Mouse (Mus musculus) limb, embryonic 13.5 days (tissue): ENCODE measurements around the gene 0610030E20Rik. TPM values are rescaled to one million over a fixed set of nuclear protein-coding genes. Genes with fewer than 3 reads are reported as not detected.
A peak's percentile ranks its signal among the peaks of the same experiment; 100 is the strongest.

ENCODE experiments used
- ATAC-seq: fragments of 200-750 bp; cut with Nextera tagmentation; 2 replicates; pipeline ENCODE4 v1.8.0; 2017; ENCODE audit warnings: low read depth, moderate number of reproducible peaks, moderate TSS enrichment; ENCODE audit not compliant: low FRiP score
- H3K27ac ChIP-seq: fragments of 300-500 bp; sonication (generic); 2 replicates; pipeline ENCODE4 v1.5.1; 2015; ENCODE audit warnings: inconsistent platforms, mild to moderate bottlenecking, moderate library complexity
- H3K27me3 ChIP-seq: fragments of 300-500 bp; sonication (generic); 2 replicates; pipeline ENCODE4 v1.6.1; 2015; ENCODE audit warnings: mild to moderate bottlenecking, inconsistent platforms
- H3K36me3 ChIP-seq: fragments of 300-500 bp; sonication (generic); 2 replicates; pipeline ENCODE4 v1.6.1; 2015; ENCODE audit warnings: inconsistent platforms, mild to moderate bottlenecking, moderate library complexity
- H3K4me1 ChIP-seq: fragments of 300-500 bp; sonication (generic); 2 replicates; pipeline ENCODE4 v1.6.1; 2015; ENCODE audit warnings: inconsistent platforms
- H3K4me2 ChIP-seq: fragments of 300-500 bp; sonication (generic); replicated peaks from 2 replicates; pipeline ENCODE4 v1.6.1; 2015; ENCODE audit warnings: inconsistent platforms, mild to moderate bottlenecking, moderate library complexity
- H3K4me3 ChIP-seq: fragments of 300-500 bp; sonication (generic); 2 replicates; pipeline ENCODE4 v1.5.1; 2015; ENCODE audit warnings: moderate library complexity, mild to moderate bottlenecking, inconsistent platforms
- H3K9ac ChIP-seq: fragments of 300-500 bp; sonication (generic); 2 replicates; pipeline ENCODE4 v1.6.1; 2015; ENCODE audit warnings: mild to moderate bottlenecking, inconsistent platforms
- H3K9me3 ChIP-seq: fragments of 300-500 bp; sonication (generic); 2 replicates; pipeline ENCODE4 v1.6.1; 2016; ENCODE audit warnings: inconsistent platforms
- WGBS: fragments of 180-500 bp; shearing (Covaris S2); methylation state at CpG from one replicate; pipeline ENCODE4 v1.1.7; 2015; 5-methylcytosine and 5-hydroxymethylcytosine counted together
- polyA plus RNA-seq: library from polyadenylated mRNA; unstranded; fragments of >200 nt; fragmentation: Nextera tagmentation; extraction: Ambion mirVana; gene quantifications from 2 replicates; pipeline ENCODE4 v1.2.1, GENCODE M21; 2015

Gene 0610030E20Rik
- polyA plus RNA-seq = 28.6 and 30.2 TPM in 2 replicates

DNA sequence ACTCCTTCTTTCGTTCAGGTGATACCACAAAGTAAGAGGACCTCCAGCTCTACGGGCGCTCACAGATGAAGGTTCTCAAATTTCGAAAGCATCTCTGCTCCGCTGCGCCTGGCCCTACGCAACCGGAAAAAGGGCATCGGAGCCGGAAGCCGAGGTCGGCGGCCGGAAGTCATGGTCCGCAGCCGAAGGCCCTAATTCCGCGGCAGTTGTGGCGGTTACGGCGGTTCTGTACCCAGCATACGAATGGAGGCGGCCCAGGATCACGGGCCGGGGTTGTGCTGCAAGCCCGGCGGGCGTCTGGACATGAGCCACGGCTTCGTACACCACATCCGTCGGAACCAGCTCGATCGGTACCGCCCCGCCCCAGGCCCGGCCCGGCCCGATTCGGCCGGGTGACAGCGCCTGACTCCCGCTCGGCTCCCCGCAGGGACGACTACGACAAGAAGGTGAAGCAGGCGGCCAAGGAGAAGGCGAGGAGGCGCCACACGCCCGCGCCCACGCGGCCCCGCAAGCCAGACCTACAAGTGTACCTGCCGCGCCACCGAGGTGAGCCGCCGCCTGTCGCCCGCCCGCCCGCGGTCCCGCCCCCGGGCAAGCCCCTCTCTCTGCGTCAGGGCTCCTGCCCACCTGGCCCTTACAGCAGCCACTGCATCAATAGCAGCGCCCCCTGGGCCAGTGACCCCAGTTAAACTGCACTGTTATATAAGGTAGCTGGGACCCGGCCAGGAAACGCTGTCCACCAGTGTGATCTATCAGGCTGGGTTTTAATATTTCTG lies at the start of gene 0610030E20Rik:
Gene 0610030E20Rik, plus strand, starts transcription at position 152 of the 776 bp plus-strand sequence.
- Histone ChIP-seq H3K9me3 (no peaks in the 10 kb centered on the region), H3K4me2 (peak within 1 kb of the TSS; percentile 88), H3K4me3 (peak within 1 kb of the TSS; percentile 85), H3K27me3 (no peaks in the 10 kb centered on the region), H3K9ac (peak within 1 kb of the TSS; percentile 91), H3K4me1 (peaks cover 50% of the 10 kb centered on the region), H3K27ac (peak within 1 kb of the TSS; percentile 89), H3K36me3 (peaks cover 27% of the 10 kb centered on the region)
- ATAC-seq = peak; percentile 74
- WGBS = under 1% methylated on average over 60 of the region's 72 CpGs

DNA sequence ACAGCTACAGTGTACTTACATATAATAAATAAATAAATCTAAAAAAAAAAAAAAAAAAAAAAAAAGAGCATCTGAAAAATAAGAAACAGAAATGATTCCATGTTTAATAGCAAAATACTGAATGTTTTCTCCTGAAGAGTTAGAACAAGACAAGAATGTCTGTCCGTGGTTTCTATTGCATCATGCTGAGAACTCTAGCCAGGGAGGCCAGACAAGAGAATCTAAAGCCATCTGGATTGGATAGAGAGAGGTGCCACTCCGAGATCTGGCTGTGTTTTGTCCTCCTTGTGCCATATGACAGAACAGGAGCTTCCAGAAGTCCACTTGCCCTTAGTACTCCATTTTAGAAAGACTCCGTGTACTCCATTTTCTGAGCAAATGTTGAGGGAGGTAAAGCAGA lies 49.3 kb upstream of the 0610030E20Rik start:
- Histone ChIP-seq H3K27me3 (no peaks in the 10 kb centered on the region), H3K4me1 (no peaks in the 10 kb centered on the region), H3K36me3 (no peaks in the 10 kb centered on the region), H3K27ac (no peak overlapping the region), H3K9me3 (no peaks in the 10 kb centered on the region), H3K9ac (no peak overlapping the region), H3K4me2 (no peak overlapping the region), H3K4me3 (no peak overlapping the region)
- ATAC-seq = no peak
- 79% methylated on average over 3 of the region's 3 CpGs for WGBS

DNA sequence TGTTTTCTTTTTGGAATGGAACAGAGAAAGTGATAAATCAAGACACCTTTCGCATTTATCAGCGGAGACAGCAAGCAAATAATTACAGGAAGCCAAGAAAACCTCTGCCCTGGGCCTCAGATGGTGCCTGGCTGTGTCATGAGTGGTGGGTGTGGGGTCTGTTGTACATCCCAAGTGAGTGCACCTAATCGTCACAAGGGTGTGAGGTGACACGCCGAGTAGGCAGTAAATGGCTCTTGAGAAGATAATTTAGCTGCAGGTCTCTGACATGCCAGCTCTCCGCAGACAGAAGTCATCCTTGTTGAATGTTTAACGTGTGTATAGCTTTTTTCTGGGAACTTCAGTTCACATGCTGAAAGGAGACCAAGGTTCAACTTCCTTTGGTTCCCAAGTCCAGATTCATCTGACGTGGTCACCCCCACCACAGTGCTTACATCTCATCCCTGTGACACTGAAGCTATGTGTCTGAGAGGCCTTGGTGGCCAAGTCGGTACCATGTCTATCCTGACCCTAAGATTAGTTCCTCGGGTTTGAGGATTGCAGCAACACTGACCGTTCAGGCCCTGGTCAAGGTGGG lies 44.7 kb upstream of the 0610030E20Rik start:
- WGBS = 77% methylated on average over 11 of the region's 11 CpGs
- Histone ChIP-seq H3K36me3 (no peaks in the 10 kb centered on the region), H3K27me3 (no peaks in the 10 kb centered on the region), H3K4me3 (no peak overlapping the region), H3K9me3 (no peaks in the 10 kb centered on the region), H3K9ac (no peak overlapping the region), H3K4me1 (peaks cover 8% of the 10 kb centered on the region), H3K4me2 (no peak overlapping the region), H3K27ac (no peak overlapping the region)
- ATAC-seq = no peak

DNA sequence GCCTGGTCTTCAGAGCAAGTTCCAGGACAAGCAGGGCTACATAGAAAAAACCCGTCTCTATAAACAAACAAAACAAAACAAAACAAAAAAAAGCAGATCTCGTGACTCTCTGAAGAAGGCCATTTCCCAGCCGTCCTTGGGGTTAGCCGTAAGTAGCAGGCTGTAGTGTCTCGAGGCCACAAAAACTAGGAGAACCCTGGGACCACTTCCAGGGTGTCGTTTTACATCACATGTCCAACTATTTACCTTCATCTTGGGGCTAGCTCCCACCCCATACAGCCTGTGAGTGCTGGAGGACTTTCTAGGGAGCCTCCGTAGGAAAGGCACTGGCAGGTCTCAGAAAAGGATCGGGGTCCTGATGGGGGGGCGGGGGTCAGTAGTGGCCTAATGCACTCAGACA lies 43.6 kb upstream of the 0610030E20Rik start:
- Histone ChIP-seq H3K27ac (no peak overlapping the region), H3K36me3 (no peaks in the 10 kb centered on the region), H3K4me3 (no peak overlapping the region), H3K27me3 (no peaks in the 10 kb centered on the region), H3K9ac (no peak overlapping the region), H3K4me2 (no peak overlapping the region), H3K9me3 (no peaks in the 10 kb centered on the region), H3K4me1 (peaks cover 8% of the 10 kb centered on the region)
- 30% methylated on average over 9 of the region's 9 CpGs for WGBS
- ATAC-seq = no peak

DNA sequence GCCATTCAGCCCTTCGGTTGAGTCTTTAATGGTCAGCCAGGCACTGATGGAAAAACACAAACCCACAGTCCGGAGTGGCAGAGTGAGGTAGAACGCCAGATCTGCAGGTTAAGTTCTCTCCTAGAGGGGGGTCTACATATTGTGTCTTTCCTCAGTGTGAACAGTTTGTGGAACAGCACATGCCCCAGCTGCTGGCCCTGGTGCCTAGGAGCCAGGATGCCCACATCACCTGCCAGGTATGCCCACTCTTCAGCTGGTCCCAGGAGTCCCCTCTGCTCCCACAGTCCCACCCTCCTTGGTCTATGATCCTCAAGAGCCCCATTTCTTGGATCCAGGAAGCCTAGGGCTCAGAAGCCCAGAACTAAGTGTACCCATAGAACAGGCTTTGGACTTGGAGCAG lies 34.9 kb upstream of the 0610030E20Rik start:
- no peak overlapping the region for H3K4me3 ChIP-seq
- 95% methylated on average over 3 of the region's 3 CpGs for WGBS
- no peaks in the 10 kb centered on the region for H3K9me3 ChIP-seq
- no peak overlapping the region for H3K27ac ChIP-seq
- no peaks in the 10 kb centered on the region for H3K4me1 ChIP-seq
- peaks cover 27% of the 10 kb centered on the region for H3K36me3 ChIP-seq
- ATAC-seq = no peak
- H3K27me3 ChIP-seq = no peaks in the 10 kb centered on the region
- H3K9ac ChIP-seq = no peak overlapping the region
- H3K4me2 ChIP-seq = no peak overlapping the region

DNA sequence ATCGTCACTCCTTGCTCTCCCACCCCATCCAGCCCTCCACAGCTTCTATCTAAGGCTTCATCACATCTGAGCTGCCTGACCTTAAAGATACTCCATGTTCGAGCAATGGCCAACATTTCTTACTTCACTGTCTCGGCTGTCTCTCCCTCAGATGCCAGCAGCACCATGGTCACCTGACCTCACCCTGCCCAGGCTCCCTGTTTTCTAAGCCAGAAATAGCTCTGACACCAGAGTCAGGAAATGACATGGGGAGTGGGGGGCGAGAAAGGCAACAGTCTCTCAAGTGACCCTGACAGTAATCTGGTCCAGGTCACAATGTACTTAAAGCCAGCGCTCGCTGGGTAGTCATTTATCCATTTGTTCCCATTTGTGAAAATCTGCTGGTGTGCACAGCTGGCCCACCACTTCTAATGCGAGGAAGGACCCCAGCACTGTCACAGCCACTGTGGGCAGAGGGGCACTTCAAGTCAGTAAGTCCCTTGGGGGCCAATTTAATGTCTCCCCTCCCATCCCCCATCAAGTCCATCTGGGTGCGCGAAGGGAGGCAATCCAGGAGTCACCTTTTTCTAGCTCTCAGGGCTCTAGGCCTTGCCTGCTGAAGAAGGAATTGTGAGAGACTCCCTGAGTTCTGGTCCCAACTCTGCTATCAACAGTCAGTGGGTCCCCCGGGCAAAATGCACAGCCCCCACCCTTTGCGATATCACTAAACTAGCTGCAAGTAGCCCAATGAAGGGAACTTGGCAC lies 33.8 kb upstream of the 0610030E20Rik start:
- no peak overlapping the region for H3K27ac ChIP-seq
- H3K27me3 ChIP-seq = no peaks in the 10 kb centered on the region
- no peaks in the 10 kb centered on the region for H3K9me3 ChIP-seq
- no peak overlapping the region for H3K4me2 ChIP-seq
- H3K9ac ChIP-seq = no peak overlapping the region
- H3K4me3 ChIP-seq = no peak overlapping the region
- H3K4me1 ChIP-seq = no peaks in the 10 kb centered on the region
- WGBS = 90% methylated on average over 11 of the region's 11 CpGs
- peaks cover 38% of the 10 kb centered on the region for H3K36me3 ChIP-seq
- ATAC-seq = no peak

DNA sequence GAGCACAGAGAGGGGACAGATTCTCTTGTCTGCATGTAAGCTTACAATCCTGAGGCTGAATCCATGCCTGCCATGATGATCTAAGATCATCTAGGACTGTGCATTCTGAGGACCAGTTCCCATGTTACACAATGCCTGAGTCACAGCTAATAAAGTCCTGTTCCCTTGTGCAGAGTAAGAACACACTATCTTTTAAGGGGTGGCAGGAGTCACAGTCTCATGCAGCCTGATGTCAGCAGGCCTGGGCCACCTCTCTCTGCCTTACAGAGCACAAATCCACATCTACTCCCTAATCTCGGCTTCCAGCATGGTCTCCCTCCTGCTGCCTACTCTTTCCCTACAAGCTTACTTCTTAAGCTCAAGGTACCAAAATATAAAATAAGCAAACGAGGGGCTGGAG lies 31.7 kb upstream of the 0610030E20Rik start:
- ATAC-seq = no peak
- H3K9me3 ChIP-seq = no peaks in the 10 kb centered on the region
- H3K27ac ChIP-seq = no peak overlapping the region
- no peak overlapping the region for H3K9ac ChIP-seq
- WGBS = 77% methylated on average over 2 of the region's 2 CpGs
- H3K4me1 ChIP-seq = no peaks in the 10 kb centered on the region
- no peaks in the 10 kb centered on the region for H3K27me3 ChIP-seq
- no peak overlapping the region for H3K4me3 ChIP-seq
- peaks cover 59% of the 10 kb centered on the region for H3K36me3 ChIP-seq
- no peak overlapping the region for H3K4me2 ChIP-seq

DNA sequence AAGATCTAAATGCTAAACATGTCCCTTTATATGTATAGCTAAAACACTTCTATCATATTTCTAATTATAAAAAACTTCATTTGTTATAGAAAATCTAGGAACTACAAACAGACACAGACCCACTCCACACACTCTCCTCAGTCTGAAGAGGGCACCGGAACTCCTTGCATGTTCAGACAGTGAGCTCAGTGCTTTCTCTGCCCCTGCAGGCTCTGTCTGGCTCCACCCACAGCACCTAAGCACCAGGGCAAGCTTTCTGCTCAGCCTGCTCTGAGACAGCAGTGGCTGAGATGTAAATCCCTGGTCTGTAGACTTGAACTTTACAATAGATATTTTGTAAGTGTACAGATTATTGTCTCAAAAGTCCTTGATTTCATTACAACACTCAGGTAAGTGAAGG lies 31.1 kb upstream of the 0610030E20Rik start:
- Histone ChIP-seq H3K9me3 (no peaks in the 10 kb centered on the region), H3K4me1 (no peaks in the 10 kb centered on the region), H3K4me3 (no peak overlapping the region), H3K27ac (no peak overlapping the region), H3K36me3 (peaks cover 66% of the 10 kb centered on the region), H3K4me2 (no peak overlapping the region), H3K27me3 (no peaks in the 10 kb centered on the region), H3K9ac (no peak overlapping the region)
- 58% methylated on average over 1 of the region's 1 CpGs for WGBS
- ATAC-seq = no peak

DNA sequence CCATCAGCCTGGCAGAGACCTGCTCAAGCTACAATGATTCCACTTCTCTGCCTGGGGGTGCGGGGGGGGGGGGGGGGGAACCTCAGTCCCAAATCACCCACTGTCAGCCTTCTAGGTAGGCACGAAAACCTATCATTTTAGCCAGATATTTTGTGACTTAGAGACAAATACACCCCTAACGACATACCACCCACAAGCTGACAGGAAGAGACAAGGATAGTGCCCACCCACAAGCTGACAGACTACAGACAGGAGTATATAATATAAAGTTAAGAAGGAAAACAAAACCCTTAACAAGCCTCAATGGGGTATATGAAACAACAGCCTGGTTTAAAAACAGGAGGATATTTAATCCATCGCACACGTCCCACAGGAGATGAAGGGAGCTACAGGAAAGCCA lies 28.7 kb upstream of the 0610030E20Rik start:
- no peaks in the 10 kb centered on the region for H3K4me1 ChIP-seq
- H3K4me2 ChIP-seq = no peak overlapping the region
- no peak overlapping the region for H3K27ac ChIP-seq
- no peak for ATAC-seq
- H3K27me3 ChIP-seq = no peaks in the 10 kb centered on the region
- no peak overlapping the region for H3K4me3 ChIP-seq
- peaks cover 76% of the 10 kb centered on the region for H3K36me3 ChIP-seq
- H3K9ac ChIP-seq = no peak overlapping the region
- H3K9me3 ChIP-seq = no peaks in the 10 kb centered on the region
- WGBS = 74% methylated on average over 5 of the region's 5 CpGs

DNA sequence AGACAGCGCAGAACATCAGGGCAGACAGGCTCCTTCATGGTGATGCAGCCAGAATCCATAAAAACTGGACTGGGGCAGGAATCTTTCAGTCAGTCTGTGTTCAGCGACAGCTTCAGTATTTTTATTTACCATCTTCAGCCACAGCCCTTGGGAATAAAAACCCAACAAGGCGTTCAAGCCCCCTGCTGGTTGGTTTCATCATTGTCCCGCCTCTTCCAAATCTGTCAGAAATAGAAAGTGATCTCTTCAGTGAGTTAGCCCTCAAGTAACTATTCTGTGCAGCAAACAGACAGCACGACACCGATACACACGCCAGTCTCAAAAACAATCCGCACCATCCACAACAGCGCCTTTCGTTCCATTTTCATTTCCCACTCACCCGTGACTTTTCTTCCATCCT lies 28.1 kb upstream of the 0610030E20Rik start:
- Histone ChIP-seq H3K27ac (no peak overlapping the region), H3K9me3 (no peaks in the 10 kb centered on the region), H3K4me2 (no peak overlapping the region), H3K4me3 (no peak overlapping the region), H3K4me1 (no peaks in the 10 kb centered on the region), H3K36me3 (peaks cover 79% of the 10 kb centered on the region), H3K9ac (no peak overlapping the region), H3K27me3 (no peaks in the 10 kb centered on the region)
- ATAC-seq = no peak
- 83% methylated on average over 11 of the region's 11 CpGs for WGBS

DNA sequence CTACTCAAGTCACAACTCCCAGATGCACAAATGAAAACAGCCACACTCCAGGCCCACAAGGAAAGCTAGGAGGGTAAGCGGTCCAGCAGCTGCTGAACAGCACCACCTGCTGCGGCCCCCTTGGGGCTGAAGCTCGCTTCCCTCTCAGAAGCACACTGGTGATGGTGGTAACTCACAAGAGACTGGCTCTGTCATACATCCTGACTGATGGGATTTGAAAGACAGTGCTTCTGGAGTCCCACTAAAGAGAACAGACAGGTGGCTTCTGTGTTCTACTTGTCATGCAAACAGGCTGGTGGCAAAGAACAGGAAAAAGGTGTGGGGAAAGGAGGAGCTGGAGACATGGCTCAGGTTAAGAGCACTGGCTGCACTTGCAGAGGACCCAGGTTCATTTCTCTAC lies 24.2 kb upstream of the 0610030E20Rik start:
- Histone ChIP-seq H3K27me3 (no peaks in the 10 kb centered on the region), H3K4me3 (no peak overlapping the region), H3K9ac (no peak overlapping the region), H3K27ac (no peak overlapping the region), H3K4me2 (no peak overlapping the region), H3K36me3 (peaks cover 97% of the 10 kb centered on the region), H3K9me3 (no peaks in the 10 kb centered on the region), H3K4me1 (no peaks in the 10 kb centered on the region)
- WGBS = 92% methylated on average over 3 of the region's 3 CpGs
- no peak for ATAC-seq

DNA sequence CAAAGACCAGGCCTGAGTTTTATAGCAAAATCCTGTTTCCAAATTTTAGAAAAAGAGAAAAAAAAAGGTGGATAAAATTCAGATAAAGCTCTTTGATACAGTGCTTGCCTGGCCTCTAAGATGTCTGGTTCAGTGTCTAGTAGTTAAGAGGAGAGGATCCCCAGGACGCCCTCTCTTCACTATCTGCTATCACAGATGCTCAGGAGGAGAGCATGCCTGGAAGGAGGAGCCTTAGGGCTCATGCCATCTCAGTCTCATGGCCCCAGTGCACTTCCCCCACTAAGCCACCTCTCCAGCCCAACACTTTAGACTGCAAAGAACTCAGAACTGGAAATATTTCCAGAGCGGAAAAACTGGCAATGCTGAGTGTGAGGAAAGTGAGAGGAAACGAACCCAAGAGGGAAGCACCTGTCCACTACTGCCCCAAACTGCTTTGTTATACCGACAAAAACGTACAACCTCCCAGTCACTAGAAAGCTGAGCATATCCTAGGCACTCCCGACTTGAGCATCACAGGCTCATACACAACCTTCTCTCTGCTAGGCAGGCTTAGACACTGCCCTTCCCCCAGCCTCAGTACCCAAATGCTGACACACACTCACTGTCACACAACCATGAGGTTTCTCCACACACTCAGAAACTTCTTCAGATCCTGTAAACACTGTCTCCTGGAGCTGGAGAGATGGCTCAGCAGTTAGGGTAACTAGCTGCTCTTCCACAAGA lies 23.2 kb upstream of the 0610030E20Rik start:
- WGBS = 89% methylated on average over 6 of the region's 6 CpGs
- H3K4me2 ChIP-seq = no peak overlapping the region
- no peaks in the 10 kb centered on the region for H3K4me1 ChIP-seq
- H3K27ac ChIP-seq = no peak overlapping the region
- H3K27me3 ChIP-seq = no peaks in the 10 kb centered on the region
- no peak overlapping the region for H3K4me3 ChIP-seq
- H3K9me3 ChIP-seq = no peaks in the 10 kb centered on the region
- H3K9ac ChIP-seq = no peak overlapping the region
- H3K36me3 ChIP-seq = peaks cover 97% of the 10 kb centered on the region
- ATAC-seq = no peak
